Mouse (Mus musculus): Measurements from ENCODE around the gene Snrpa1. TPM values are rescaled to one million over a fixed set of nuclear protein-coding genes. Genes with fewer than 3 reads are reported as not detected.

The Snrpa1 gene
- polyA plus RNA-seq, 1 experiment from 2014 or later = 156 TPM

DNA sequence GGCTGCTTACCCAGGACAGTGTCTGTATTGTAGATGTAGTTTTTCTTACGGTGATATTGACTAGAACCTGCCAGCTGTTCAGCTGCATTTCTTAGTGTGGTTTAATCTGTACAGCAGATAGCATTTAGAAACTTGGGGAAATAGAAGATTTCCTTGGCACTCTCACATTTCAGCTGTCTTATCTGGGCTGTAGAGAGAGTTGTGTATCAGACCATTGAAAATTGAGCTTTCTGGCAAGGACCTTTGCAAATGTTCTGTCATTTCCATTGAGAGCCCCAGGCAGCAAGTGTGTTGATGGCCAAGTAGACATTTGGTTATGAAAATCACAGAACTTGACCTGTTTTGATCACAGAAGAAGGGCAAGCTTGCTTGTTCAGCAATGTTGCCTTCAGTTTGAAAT is 61.3 kb downstream of the Snrpa1 start:
- WGBS = 74% methylated on average over 1 of the region's 1 CpGs
- ATAC-seq = no peak
- H3K9ac ChIP-seq (ENCODE audit: low read depth, low read length) = no peak overlapping the region
- no peak overlapping the region for H3K4me2 ChIP-seq (ENCODE audit: low read depth, low read length)
- H3K27me3 ChIP-seq (replicated peaks; ENCODE audit: control insufficient read depth, insufficient read depth, low read length) = no peaks in the 10 kb centered on the region
- H3K9me3 ChIP-seq (ENCODE audit: control insufficient read depth, low read length) = no peaks in the 10 kb centered on the region
- H3K36me3 ChIP-seq (ENCODE audit: control insufficient read depth, insufficient read depth, low read length) = no peaks in the 10 kb centered on the region; the same call in 1 of the 2 replicates
- no peak overlapping the region for H3K4me3 ChIP-seq (ENCODE audit: low read length)
- peaks cover 15% of the 10 kb centered on the region for H3K4me1 ChIP-seq (ENCODE audit: control insufficient read depth, insufficient read depth, low read length)
- H3K27ac ChIP-seq (ENCODE audit: low read length) = no peak overlapping the region

DNA sequence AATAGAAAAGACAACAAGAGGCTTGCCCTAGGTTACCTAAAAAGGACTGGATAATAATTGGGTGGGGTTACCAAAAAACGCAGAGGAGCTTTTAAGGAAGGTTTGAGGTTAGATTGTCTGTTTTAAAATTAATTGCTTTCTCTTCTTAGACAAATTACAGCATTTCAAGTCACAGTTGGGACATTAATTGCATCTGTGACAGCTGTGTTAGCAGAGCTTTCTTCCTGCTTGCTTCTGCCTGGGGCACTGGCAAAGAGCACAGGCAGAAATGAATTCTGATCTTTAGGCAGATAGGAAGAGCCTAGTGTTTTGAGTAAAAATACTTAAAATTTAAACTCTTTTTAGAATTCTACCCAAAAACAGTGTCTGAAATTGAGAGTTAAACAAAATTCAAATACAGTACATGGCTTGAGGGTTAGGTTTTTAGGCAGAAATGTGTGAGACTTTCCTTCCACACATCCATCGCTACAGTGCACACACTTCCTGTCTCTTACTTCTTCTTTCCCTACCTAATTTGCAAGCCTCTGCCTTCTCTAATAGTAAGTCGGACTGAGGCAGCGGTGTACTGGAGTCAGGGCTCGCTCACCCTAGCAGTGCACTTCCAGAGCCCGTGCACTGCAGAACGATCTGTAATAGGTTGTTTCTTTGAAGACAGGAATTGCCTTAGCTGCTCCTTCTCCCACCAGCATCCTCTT is 62.0 kb downstream of the Snrpa1 start:
- H3K36me3 ChIP-seq (ENCODE audit: control insufficient read depth, insufficient read depth, low read length) = no peaks in the 10 kb centered on the region; the same call in 1 of the 2 replicates
- no peaks in the 10 kb centered on the region for H3K9me3 ChIP-seq (ENCODE audit: control insufficient read depth, low read length)
- H3K4me1 ChIP-seq (ENCODE audit: control insufficient read depth, insufficient read depth, low read length) = peaks cover 15% of the 10 kb centered on the region
- H3K27me3 ChIP-seq (replicated peaks; ENCODE audit: control insufficient read depth, insufficient read depth, low read length) = no peaks in the 10 kb centered on the region
- no peak for ATAC-seq
- H3K4me3 ChIP-seq (ENCODE audit: low read length) = no peak overlapping the region
- no peak overlapping the region for H3K9ac ChIP-seq (ENCODE audit: low read depth, low read length)
- H3K27ac ChIP-seq (ENCODE audit: low read length) = no peak overlapping the region
- 63% methylated on average over 7 of the region's 7 CpGs for WGBS
- no peak overlapping the region for H3K4me2 ChIP-seq (ENCODE audit: low read depth, low read length)

Other genes starting within 250 kb of the Snrpa1 start
- gene Pcsk6, start 197.3 kb upstream of the Snrpa1 start, polyA plus RNA-seq (2015; fragmentation: Nextera tagmentation; extraction: Ambion mirVana) = 2.2 and 2.3 TPM in 2 replicates
- not detected in 2 replicates for gene Gm45213, start 15.4 kb upstream of the Snrpa1 start, polyA plus RNA-seq (2015; fragmentation: Nextera tagmentation; extraction: Ambion mirVana)
- 129 and 138 TPM in 2 replicates for gene Selenos, start 20.6 kb downstream of the Snrpa1 start, polyA plus RNA-seq (2015; fragmentation: Nextera tagmentation; extraction: Ambion mirVana)
- 6.3 and 7.0 TPM in 2 replicates for gene Chsy1, start 50.5 kb downstream of the Snrpa1 start, polyA plus RNA-seq (2015; fragmentation: Nextera tagmentation; extraction: Ambion mirVana)